Mouse (Mus musculus): ENCODE data around the gene Ggt1. TPM values are rescaled to one million over a fixed set of nuclear protein-coding genes. Genes with fewer than 3 reads are reported as not detected.

Ggt1 gene
- polyA plus RNA-seq, 1 experiment from 2014 or later: 1.2 TPM

- no peaks in the 10 kb centered on the region for H3K36me3 ChIP-seq (ENCODE audit: control insufficient read depth, insufficient read depth, low read length)
- ATAC-seq (peak; percentile 44; the same call in 1 of the 2 replicates), DNase-seq (ENCODE audit: low spot score) (peak; percentile 82)
- 4% methylated on average over 9 of the region's 9 CpGs for WGBS
- no peak overlapping the region for H3K4me3 ChIP-seq (ENCODE audit: low read depth, low read length)
- no peak overlapping the region for H3K27ac ChIP-seq (ENCODE audit: low read depth, low read length)
- no peak overlapping the region for H3K4me2 ChIP-seq (ENCODE audit: low read length)
- H3K27me3 ChIP-seq (replicated peaks; ENCODE audit: control insufficient read depth, insufficient read depth, low read length): no peaks in the 10 kb centered on the region
- H3K9me3 ChIP-seq (replicated peaks; ENCODE audit: control insufficient read depth, low read length): no peaks in the 10 kb centered on the region
- H3K9ac ChIP-seq (ENCODE audit: low read length): no peak overlapping the region
- no peaks in the 10 kb centered on the region for H3K4me1 ChIP-seq (ENCODE audit: control insufficient read depth, insufficient read depth, low read length)
These were observed 74.3 kb downstream of the Ggt1 start for GRCm38 (mm10) chr10:75635693-75636055.

Other genes with a start within 250 kb of the Ggt1 start
- gene Adora2a, start 244.7 kb upstream of the Ggt1 start, polyA plus RNA-seq (2014; fragmentation: Nextera tagmentation; extraction: Ambion mirVana): 8.8 and 12.5 TPM in 2 replicates
- gene Upb1, start 160.5 kb upstream of the Ggt1 start, polyA plus RNA-seq (2014; fragmentation: Nextera tagmentation; extraction: Ambion mirVana): 0.11 and 0.14 TPM in 2 replicates
- gene Snrpd3, start 44.1 kb upstream of the Ggt1 start, polyA plus RNA-seq (2014; fragmentation: Nextera tagmentation; extraction: Ambion mirVana): 137 and 144 TPM in 2 replicates
- 26.9 and 29.5 TPM in 2 replicates for gene Gucd1, start 43.6 kb upstream of the Ggt1 start, polyA plus RNA-seq (2014; fragmentation: Nextera tagmentation; extraction: Ambion mirVana)
- 15.7 and 18.8 TPM in 2 replicates for gene Lrrc75b, start 1.3 kb upstream of the Ggt1 start, polyA plus RNA-seq (2014; fragmentation: Nextera tagmentation; extraction: Ambion mirVana)
- gene Ggt5, start 27.7 kb downstream of the Ggt1 start, polyA plus RNA-seq (2014; fragmentation: Nextera tagmentation; extraction: Ambion mirVana): 1.8 and 2.1 TPM in 2 replicates
- gene Susd2, start 82.4 kb downstream of the Ggt1 start, polyA plus RNA-seq (2014; fragmentation: Nextera tagmentation; extraction: Ambion mirVana): 1.3 TPM in 2 replicates
- gene Cabin1, start 202.7 kb downstream of the Ggt1 start, polyA plus RNA-seq (2014; fragmentation: Nextera tagmentation; extraction: Ambion mirVana): 32.0 and 40.5 TPM in 2 replicates
- 65.1 and 79.7 TPM in 2 replicates for gene Ddt, start 211.8 kb downstream of the Ggt1 start, polyA plus RNA-seq (2014; fragmentation: Nextera tagmentation; extraction: Ambion mirVana)
- gene Gm20441, start 219.3 kb downstream of the Ggt1 start, polyA plus RNA-seq (2014; fragmentation: Nextera tagmentation; extraction: Ambion mirVana): 0.34 TPM in 1 of 2 replicates, not detected in the other
- gene Gstt3, start 219.8 kb downstream of the Ggt1 start, polyA plus RNA-seq (2014; fragmentation: Nextera tagmentation; extraction: Ambion mirVana): 0.67 and 1.2 TPM in 2 replicates
- gene Gstt1, start 237.0 kb downstream of the Ggt1 start, polyA plus RNA-seq (2014; fragmentation: Nextera tagmentation; extraction: Ambion mirVana): 11.5 and 13.0 TPM in 2 replicates

Measured in forebrain, embryonic 14.5 days (tissue).